Mouse (Mus musculus): Measurements from ENCODE around the gene Scml4.

The Scml4 gene

GRCm38 (mm10) chr10:42953601-42954000 is 93.4 kb downstream of the Scml4 start:
- no peak for DNase-seq

- DNase-seq: no peak
Observed at GRCm38 (mm10) chr10:42955205-42955604, 95.0 kb downstream of the Scml4 start.

GRCm38 (mm10) chr10:42957881-42958651 is 97.9 kb downstream of the Scml4 start:
- DNase-seq: peak; percentile 75

- no peak for DNase-seq
Observed at GRCm38 (mm10) chr10:42958686-42959085, 98.5 kb downstream of the Scml4 start.

GRCm38 (mm10) chr10:42961771-42962170 is 101.6 kb downstream of the Scml4 start:
- no peak for DNase-seq

- no peak for DNase-seq
Observed at GRCm38 (mm10) chr10:42962181-42962601, 102.0 kb downstream of the Scml4 start.

GRCm38 (mm10) chr10:42962655-42963054 is 102.5 kb downstream of the Scml4 start:
- no peak for DNase-seq

- DNase-seq: no peak
Observed at GRCm38 (mm10) chr10:42963061-42963460, 102.9 kb downstream of the Scml4 start.

GRCm38 (mm10) chr10:42968332-42968731 is 108.2 kb downstream of the Scml4 start:
- no peak for DNase-seq

- peak; percentile 46 to 67 for DNase-seq
Observed at GRCm38 (mm10) chr10:42972504-42973172, 112.5 kb downstream of the Scml4 start.

- no peak for DNase-seq
Observed at GRCm38 (mm10) chr10:42973537-42973936, 113.4 kb downstream of the Scml4 start.

GRCm38 (mm10) chr10:42976577-42976976 is 116.4 kb downstream of the Scml4 start:
- DNase-seq: no peak

- no peak for DNase-seq
Observed at GRCm38 (mm10) chr10:42978346-42978745, 118.2 kb downstream of the Scml4 start.

GRCm38 (mm10) chr10:42980999-42981757 is 121.0 kb downstream of the Scml4 start:
- no peak for DNase-seq

GRCm38 (mm10) chr10:42984886-42985285 is 124.7 kb downstream of the Scml4 start:
- no peak for DNase-seq

- DNase-seq: no peak
Observed at GRCm38 (mm10) chr10:42987594-42988052, 127.5 kb downstream of the Scml4 start.

GRCm38 (mm10) chr10:42988627-42989026 is 128.5 kb downstream of the Scml4 start:
- DNase-seq: no peak

- DNase-seq: peak; percentile 69 to 71
Observed at GRCm38 (mm10) chr10:42989910-42990309, 129.7 kb downstream of the Scml4 start.

GRCm38 (mm10) chr10:42991018-42991417 is 130.8 kb downstream of the Scml4 start:
- DNase-seq: no peak

- peak; percentile 39 to 43 for DNase-seq
Observed at GRCm38 (mm10) chr10:42994331-42994782, 134.2 kb downstream of the Scml4 start.

- DNase-seq: no peak
Observed at GRCm38 (mm10) chr10:42995484-42995895, 135.3 kb downstream of the Scml4 start.

GRCm38 (mm10) chr10:42997278-42997677 is 137.1 kb downstream of the Scml4 start:
- no peak for DNase-seq

- no peak for DNase-seq
Observed at GRCm38 (mm10) chr10:42999324-42999723, 139.2 kb downstream of the Scml4 start.

All from cerebellum, adult 18-20 months (tissue).